Mouse (Mus musculus) neural tube, embryonic 11.5 days (tissue): Measurements from ENCODE around the gene Mphosph10. TPM values are rescaled to one million over a fixed set of nuclear protein-coding genes. Genes with fewer than 3 reads are reported as not detected.

Experiments
- ATAC-seq: fragments of 200-750 bp; cut with Nextera tagmentation; 2 replicates; pipeline ENCODE4 v1.8.0; 2017; ENCODE audit warnings: moderate number of reproducible peaks, mild to moderate bottlenecking, moderate TSS enrichment, moderate library complexity; ENCODE audit not compliant: insufficient read depth, low FRiP score, low TSS enrichment
- DNase-seq: peaks from one replicate; pipeline ENCODE4 v3.0.0-alpha.2; 2015; ENCODE audit warnings: low spot score
- H3K27ac ChIP-seq: fragments of 300-500 bp; sonication (generic); 2 replicates; pipeline ENCODE4 v1.5.1; 2014; ENCODE audit warnings: low read depth, mild to moderate bottlenecking, low read length
- H3K27me3 ChIP-seq: fragments of 300-500 bp; sonication (generic); 2 replicates; pipeline ENCODE4 v1.6.1; 2014; ENCODE audit warnings: mild to moderate bottlenecking, low read length, mixed read lengths; ENCODE audit not compliant: control insufficient read depth, insufficient read depth
- H3K36me3 ChIP-seq: fragments of 300-500 bp; sonication (generic); 2 replicates; pipeline ENCODE4 v1.6.1; 2014; ENCODE audit warnings: mild to moderate bottlenecking, low read length, moderate library complexity, mixed read lengths; ENCODE audit not compliant: control insufficient read depth, insufficient read depth
- H3K4me1 ChIP-seq: fragments of 300-500 bp; sonication (generic); 2 replicates; pipeline ENCODE4 v1.6.1; 2014; ENCODE audit warnings: low read length, mixed read lengths; ENCODE audit not compliant: control insufficient read depth, insufficient read depth
- H3K4me2 ChIP-seq: fragments of 300-500 bp; sonication (generic); 2 replicates; pipeline ENCODE4 v1.6.1; 2014; ENCODE audit warnings: low read depth, mild to moderate bottlenecking, moderate library complexity
- H3K4me3 ChIP-seq: fragments of 300-500 bp; sonication (generic); 2 replicates; pipeline ENCODE4 v1.5.1; 2014; ENCODE audit warnings: low read depth, low read length
- H3K9ac ChIP-seq: fragments of 300-500 bp; sonication (generic); 2 replicates; pipeline ENCODE4 v1.6.1; 2014; ENCODE audit warnings: mild to moderate bottlenecking, low read length
- H3K9me3 ChIP-seq: fragments of 300-500 bp; sonication (generic); 2 replicates; pipeline ENCODE4 v1.6.1; 2016; ENCODE audit warnings: low read length; ENCODE audit not compliant: control insufficient read depth
- WGBS: fragments of 180-500 bp; shearing (Covaris S2); extraction: QIAGEN DNeasy Blood & Tissue Kit; methylation state at CpG from one replicate; pipeline ENCODE4 v1.1.7; 2014; 5-methylcytosine and 5-hydroxymethylcytosine counted together
- polyA plus RNA-seq: library from polyadenylated mRNA; unstranded; fragments of >200 nt; fragmentation: Nextera tagmentation; extraction: Ambion mirVana; gene quantifications from 2 replicates; pipeline ENCODE4 v1.2.1, GENCODE M21; 2014

Gene Mphosph10
- 51.9 and 54.4 TPM in 2 replicates for polyA plus RNA-seq

DNA sequence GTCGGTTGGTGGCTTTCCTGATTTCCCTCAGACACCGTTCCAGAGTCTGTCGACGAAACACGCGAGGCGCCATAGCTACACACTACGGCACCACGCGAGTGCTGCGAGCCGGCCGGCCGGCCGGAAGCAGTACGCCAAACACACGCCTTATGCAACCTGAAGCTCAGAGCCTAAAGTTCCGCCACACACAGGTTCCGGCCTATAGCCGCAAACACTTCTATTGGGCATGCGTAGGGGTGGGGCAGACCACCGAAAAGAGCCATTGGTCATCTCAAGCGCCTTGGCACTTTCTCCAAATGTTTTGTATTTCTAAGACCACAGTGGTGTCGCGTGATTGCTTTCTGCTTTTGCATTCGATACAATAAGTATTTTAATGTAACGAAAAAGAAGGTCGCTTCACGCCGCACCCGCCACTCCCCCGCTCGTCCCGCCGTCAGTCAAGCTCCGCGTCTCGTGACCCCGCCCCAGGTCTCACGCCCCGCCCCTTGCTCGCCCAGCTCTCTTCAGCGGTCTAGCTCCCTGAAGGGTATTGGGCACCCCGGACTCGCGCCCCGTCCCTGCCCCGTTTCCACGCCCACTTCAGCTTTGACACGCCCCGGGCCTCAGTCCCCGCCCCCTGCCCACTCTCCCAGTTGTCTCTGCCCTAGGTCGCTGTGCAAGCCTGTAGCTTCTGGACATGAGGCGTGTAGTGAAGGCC lies at the start of gene Mphosph10, which contains the start of gene Mcee:
Gene Mphosph10, minus strand, starts transcription at position 147 of the 697 bp plus-strand sequence.
Gene Mcee, plus strand, starts transcription at position 486 of the 697 bp plus-strand sequence.
- Histone ChIP-seq H3K9ac (peak within 1 kb of the TSS; percentile 65), H3K27ac (no peak within 1 kb of the TSS), H3K27me3 (no peaks in the 10 kb centered on the region), H3K9me3 (no peaks in the 10 kb centered on the region), H3K4me1 (peaks cover 4% of the 10 kb centered on the region), H3K4me2 (peak within 1 kb of the TSS; percentile 71), H3K36me3 (no peaks in the 10 kb centered on the region; the same call in 1 of the 2 replicates), H3K4me3 (peak within 1 kb of the TSS; percentile 77)
- ATAC-seq: peak; percentile 99
- DNase-seq: peak; percentile 96
- WGBS: 0% methylated on average over 54 of the region's 54 CpGs

DNA sequence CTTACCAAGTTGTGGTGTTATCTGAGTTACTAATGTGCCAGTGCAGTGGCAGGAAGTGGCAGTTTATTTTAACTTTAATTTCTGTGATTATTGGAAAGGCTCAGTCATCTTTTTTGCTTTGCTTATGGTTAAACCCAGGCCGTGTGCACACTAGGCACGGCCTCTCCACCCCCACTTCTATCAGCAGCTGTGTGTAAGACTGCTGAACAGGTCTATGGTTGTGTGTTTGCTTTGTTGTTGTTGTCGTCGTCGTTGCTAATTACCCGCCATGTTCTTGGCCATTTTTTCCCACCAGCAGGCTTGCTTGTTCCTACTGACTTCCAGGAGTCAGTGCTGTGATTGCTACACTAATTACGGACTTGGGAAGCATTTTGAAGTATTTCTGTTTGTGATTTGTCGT lies 48.5 kb upstream of the Mphosph10 start:
- Histone ChIP-seq H3K9ac (no peak overlapping the region), H3K27ac (no peak overlapping the region), H3K9me3 (no peaks in the 10 kb centered on the region), H3K27me3 (no peaks in the 10 kb centered on the region), H3K36me3 (no peaks in the 10 kb centered on the region), H3K4me3 (no peak overlapping the region), H3K4me2 (no peak overlapping the region), H3K4me1 (no peaks in the 10 kb centered on the region)
- 83% methylated on average over 8 of the region's 8 CpGs for WGBS
- ATAC-seq (no peak), DNase-seq (no peak)

DNA sequence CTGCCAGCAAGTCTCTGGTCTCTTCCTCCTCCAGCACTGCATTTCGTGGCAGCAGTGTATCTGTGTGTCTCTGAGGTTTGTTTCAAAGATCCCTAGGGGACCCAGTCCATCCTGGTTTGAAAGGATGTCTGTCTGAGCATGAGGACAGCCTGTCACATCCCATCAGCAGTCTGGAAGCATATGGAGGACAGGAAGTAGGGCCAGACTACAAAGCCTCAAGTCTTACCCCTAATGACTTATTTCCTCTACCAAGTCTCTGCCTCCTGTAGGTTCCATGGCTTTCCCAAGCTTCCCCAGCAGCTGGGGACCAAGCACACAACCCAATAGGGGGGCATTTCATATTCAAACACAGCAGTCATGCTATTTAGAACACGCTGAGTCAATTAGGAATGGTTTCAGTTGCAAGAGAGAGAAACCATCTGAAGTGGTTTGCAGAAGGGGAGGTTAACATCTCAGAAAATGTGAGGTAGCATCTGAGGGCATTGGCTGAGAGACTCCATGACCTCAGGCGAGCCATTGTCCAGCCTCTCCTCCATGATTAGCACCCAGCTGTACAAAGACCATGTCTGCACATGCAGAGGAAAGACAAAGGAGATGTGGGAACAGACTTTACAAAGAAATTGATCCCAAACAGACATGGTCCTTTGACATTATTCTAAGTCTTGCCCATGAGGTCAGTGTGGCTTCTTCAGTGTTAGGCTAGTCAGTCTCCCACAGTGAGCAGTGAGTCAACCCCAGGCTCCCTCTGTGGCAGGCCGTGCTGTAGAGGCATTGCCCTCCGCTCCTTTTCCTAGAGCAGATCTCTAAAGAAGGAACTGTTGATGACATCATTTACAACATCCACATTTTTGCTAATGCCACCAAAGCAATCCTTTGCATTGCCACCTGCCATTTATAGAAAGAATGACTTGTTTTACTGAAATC lies 47.8 kb upstream of the Mphosph10 start:
- Histone ChIP-seq H3K9me3 (no peaks in the 10 kb centered on the region), H3K27ac (no peak overlapping the region), H3K4me3 (no peak overlapping the region), H3K9ac (no peak overlapping the region), H3K4me2 (no peak overlapping the region), H3K36me3 (no peaks in the 10 kb centered on the region), H3K27me3 (no peaks in the 10 kb centered on the region), H3K4me1 (no peaks in the 10 kb centered on the region)
- peak; percentile 55; the same call in 1 of the 2 replicates for ATAC-seq
- 60% methylated on average over 5 of the region's 5 CpGs for WGBS
- peak; percentile 21 for DNase-seq

DNA sequence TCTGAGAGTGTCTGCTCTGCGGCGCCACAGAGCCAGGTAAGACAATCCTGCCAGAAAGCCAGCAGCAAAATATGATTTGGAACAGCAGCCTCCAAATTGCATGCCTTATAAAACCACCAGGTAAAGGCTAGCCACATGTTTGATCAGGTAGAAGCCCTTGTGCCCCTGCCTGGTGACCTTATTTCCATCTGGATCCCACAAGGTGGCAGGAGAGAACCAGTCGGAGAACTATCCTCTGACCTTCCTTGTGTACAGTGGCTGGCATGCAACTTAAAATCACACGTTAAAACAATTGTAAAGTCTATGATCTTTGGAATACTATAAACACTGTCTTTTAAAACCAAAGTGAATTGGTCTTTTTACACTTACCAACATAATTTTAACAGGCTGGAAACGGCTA lies 32.8 kb upstream of the Mphosph10 start:
- Histone ChIP-seq H3K4me1 (no peaks in the 10 kb centered on the region), H3K36me3 (no peaks in the 10 kb centered on the region)

DNA sequence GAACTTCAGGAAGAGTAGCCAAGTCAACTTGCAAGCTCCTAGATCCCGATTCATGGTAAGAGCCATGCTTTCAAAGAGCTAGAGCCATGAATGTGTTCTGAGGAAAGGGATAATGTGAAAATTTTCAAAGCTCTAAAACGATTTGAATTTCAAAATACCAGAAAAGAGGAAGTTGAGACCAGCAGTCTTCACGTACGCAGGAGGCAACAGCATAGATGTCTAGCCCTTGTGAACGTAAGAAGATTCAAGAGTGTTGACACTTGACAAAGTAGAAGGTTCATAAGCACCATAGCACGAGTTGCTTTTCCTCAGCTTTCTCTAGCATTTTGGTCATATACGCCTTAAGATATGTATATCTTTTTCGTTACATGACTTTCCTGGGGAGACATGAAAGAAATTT lies 11.9 kb upstream of the Mphosph10 start:
- no peaks in the 10 kb centered on the region for H3K27me3 ChIP-seq
- no peak overlapping the region for H3K4me3 ChIP-seq
- H3K4me1 ChIP-seq: no peaks in the 10 kb centered on the region
- ATAC-seq: no peak
- DNase-seq: no peak
- H3K36me3 ChIP-seq: no peaks in the 10 kb centered on the region
- WGBS: 95% methylated on average over 8 of the region's 8 CpGs
- H3K27ac ChIP-seq: no peak overlapping the region
- H3K4me2 ChIP-seq: no peak overlapping the region
- no peak overlapping the region for H3K9ac ChIP-seq
- no peaks in the 10 kb centered on the region for H3K9me3 ChIP-seq

More for the DNA sequence above, 32.8 kb upstream of the Mphosph10 start:
- DNase-seq: peak; percentile 13
- Histone ChIP-seq H3K4me3 (no peak overlapping the region), H3K27me3 (no peaks in the 10 kb centered on the region), H3K9me3 (no peaks in the 10 kb centered on the region), H3K9ac (no peak overlapping the region), H3K4me2 (no peak overlapping the region), H3K27ac (no peak overlapping the region)
- no peak for ATAC-seq
- WGBS: 66% methylated on average over 5 of the region's 5 CpGs

DNA sequence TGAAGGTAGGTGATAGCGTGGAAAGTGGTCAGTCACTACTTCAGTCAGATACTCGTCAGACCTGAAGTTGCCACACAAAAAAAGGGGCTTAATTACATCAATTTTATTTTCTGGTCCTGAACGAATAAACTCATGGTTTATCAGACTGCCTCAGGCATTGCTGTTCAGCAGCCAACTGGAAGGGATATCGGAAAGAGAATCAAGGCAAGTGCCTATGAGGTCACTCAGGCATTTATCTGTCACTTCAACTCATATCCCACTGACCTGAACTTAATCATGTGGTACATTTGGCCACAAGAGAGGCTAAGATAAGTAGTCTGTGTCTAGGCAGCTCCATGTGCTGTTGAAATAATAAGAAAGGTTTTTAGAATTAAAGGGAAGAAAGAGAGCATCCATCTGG lies 10.4 kb upstream of the Mphosph10 start:
- no peak overlapping the region for H3K4me3 ChIP-seq
- no peak overlapping the region for H3K27ac ChIP-seq
- ATAC-seq (no peak), DNase-seq (no peak)
- no peaks in the 10 kb centered on the region for H3K27me3 ChIP-seq
- H3K4me2 ChIP-seq: no peak overlapping the region
- 93% methylated on average over 4 of the region's 4 CpGs for WGBS
- no peaks in the 10 kb centered on the region for H3K9me3 ChIP-seq
- no peaks in the 10 kb centered on the region for H3K36me3 ChIP-seq
- no peaks in the 10 kb centered on the region for H3K4me1 ChIP-seq
- no peak overlapping the region for H3K9ac ChIP-seq

DNA sequence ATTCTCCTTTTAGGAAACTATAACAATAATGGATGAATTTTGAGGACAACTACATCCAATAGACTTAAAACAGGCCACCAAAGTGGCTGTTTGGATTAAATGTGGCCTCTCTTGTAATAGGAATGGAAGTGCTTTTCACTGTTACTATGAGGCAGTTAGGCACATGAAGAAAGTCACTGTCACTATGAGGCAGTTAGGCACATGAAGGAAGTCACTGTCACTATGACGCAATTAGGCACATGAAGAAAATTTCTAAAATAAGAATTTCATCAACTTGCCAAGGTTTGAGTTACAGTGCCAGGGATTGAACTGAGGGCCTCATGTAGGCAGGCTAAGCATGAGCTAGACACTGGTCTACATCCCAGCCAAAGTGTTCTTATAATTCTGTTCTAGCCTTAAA lies 8.7 kb upstream of the Mphosph10 start:
- H3K9ac ChIP-seq: no peak overlapping the region
- ATAC-seq: no peak
- H3K4me1 ChIP-seq: no peaks in the 10 kb centered on the region
- H3K27me3 ChIP-seq: no peaks in the 10 kb centered on the region
- no peak overlapping the region for H3K4me3 ChIP-seq
- H3K4me2 ChIP-seq: no peak overlapping the region
- H3K27ac ChIP-seq: no peak overlapping the region
- DNase-seq: no peak
- no peaks in the 10 kb centered on the region for H3K36me3 ChIP-seq
- no peaks in the 10 kb centered on the region for H3K9me3 ChIP-seq
- WGBS: 89% methylated on average over 1 of the region's 1 CpGs

DNA sequence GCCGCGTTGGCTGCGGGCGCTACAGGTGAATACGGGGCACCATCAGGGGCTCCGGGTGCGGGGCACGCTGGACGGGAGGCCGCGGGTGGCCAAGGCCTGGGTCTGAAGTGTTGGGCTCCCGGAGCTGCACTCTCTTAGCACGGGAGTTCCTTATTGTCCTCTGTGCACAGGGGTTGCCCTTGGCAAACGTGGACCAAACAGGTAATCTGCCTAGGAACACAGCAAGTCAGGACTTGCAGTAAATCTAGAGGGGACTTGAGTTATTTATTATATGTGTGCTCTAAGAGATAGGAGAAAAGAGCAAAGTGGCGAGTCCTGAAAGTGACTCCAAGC lies 717 bp upstream of the Mphosph10 start:
- peak overlapping the region; percentile 77 for H3K4me3 ChIP-seq
- WGBS: under 1% methylated on average over 15 of the region's 15 CpGs
- ATAC-seq (no peak), DNase-seq (no peak)
- H3K9ac ChIP-seq: peak overlapping the region; percentile 55
- H3K27ac ChIP-seq: no peak overlapping the region
- no peaks in the 10 kb centered on the region for H3K9me3 ChIP-seq
- H3K4me2 ChIP-seq: peak overlapping the region; percentile 46
- H3K36me3 ChIP-seq: no peaks in the 10 kb centered on the region; the same call in 1 of the 2 replicates
- H3K4me1 ChIP-seq: peaks cover 4% of the 10 kb centered on the region
- H3K27me3 ChIP-seq: no peaks in the 10 kb centered on the region
